Mouse (Mus musculus) liver, adult 2 months (tissue): ENCODE results near the gene Tmem50b.

Source experiments
- CTCF ChIP-seq: fragments of 200-500 bp; IDR thresholded peaks from 2 replicates; pipeline ENCODE4 v1.5.1; 2011; ENCODE audit warnings: low read depth, low read length, control low read depth
- POLR2A ChIP-seq: fragments of 200-500 bp; IDR thresholded peaks from 2 replicates; pipeline ENCODE4 v1.6.1; 2011; ENCODE audit warnings: low read length, control low read depth; ENCODE audit not compliant: insufficient read depth; ENCODE audit errors: extremely low read depth

DNA sequence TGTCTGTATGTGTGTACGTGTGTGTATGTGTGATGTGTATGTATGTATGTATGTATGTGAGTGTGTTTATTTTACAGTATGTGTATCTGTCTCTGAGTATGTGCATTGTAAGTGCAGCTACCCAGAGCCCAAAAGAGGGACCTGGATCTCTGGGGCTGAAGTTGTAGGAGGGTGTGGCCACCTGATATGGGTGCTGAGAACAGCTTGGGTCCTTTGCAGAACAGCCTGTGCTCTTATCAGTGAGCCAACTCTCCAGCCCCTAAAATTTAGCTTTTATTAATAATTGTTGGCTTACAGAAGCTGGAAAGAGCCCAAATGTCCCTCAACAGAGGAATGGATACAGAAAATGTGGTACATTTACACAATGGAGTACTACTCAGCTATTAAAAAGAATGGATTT, 54.0 kb downstream of the Tmem50b start:
- TF ChIP-seq POLR2A (no peak), CTCF (no peak)
